Mouse (Mus musculus) B cell, adult 62 days (primary cell): ENCODE results near the gene Stxbp4. TPM values are rescaled to one million over a fixed set of nuclear protein-coding genes. Genes with fewer than 3 reads are reported as not detected.

Source experiments
- total RNA-seq: library from RNA; stranded (reverse); gene quantifications from 4 replicates; pipeline ENCODE4 v1.2.4, GENCODE M21; 2023

Stxbp4 gene
- total RNA-seq, result 4.7 to 5.6 TPM (median 5.3 TPM) in 4 replicates

GRCm38 (mm10) chr11:90637440-90638311 lies at the start of gene Stxbp4, which contains the start of gene Cox11:
Gene Stxbp4 (minus strand): TSS chr11:90638084.
Gene Cox11 (plus strand): TSS chr11:90638173.

Other genes with a start within 250 kb of the Stxbp4 start
- gene Hlf, start 247.2 kb downstream of the Stxbp4 start, total RNA-seq, result not detected in 4 replicates
- gene Cox11, start 89 bp upstream of the Stxbp4 start, total RNA-seq, result 16.3 to 20.4 TPM (median 18.5 TPM) in 4 replicates
- 0.56 TPM in 1 of 4 replicates, not detected in the others for gene Tom1l1, start 50.3 kb upstream of the Stxbp4 start, total RNA-seq